Mouse (Mus musculus): ENCODE measurements around the gene Palld.

Gene Palld

DNA sequence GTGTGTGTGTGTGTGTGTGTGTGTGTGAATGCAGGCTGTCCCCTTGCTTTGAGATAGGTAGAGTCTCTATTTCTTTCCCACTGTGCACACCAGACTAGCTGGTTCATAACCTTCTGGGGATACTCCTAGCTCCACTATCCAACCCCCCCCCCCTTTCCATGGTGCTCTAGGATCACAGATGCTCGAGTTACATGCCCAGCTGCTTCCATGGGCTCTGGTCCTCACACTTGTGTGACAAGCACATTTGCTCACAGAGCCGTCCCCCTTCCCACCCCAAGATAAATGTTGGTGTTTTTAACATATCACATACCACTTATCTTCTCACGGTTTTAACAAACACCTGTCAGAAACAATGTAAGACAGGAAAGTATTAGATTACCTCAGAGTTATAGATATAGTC is 131.2 kb downstream of the Palld start:
- no peak for DNase-seq

- DNase-seq = no peak
Measured at GRCm38 (mm10) chr8:61769340-61769879, 133.1 kb downstream of the Palld start.

DNA sequence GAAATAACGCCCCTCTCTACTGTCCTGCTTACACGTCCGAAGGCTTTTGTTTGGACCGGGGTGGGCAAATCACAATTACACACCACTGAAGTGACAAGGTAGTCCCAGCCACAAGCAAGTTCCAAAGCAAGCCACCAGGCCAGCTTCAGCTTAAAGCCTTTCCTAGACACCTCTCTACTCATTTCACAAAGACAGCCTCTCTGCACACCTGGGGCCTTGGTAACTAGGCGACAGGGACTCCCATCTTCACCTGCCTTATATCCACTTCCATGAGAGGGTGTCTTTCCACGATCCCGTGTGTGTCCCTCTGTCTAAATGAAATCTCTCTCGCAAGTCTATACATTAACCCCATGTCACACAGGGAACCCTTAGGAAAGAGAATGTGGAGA is 142.3 kb downstream of the Palld start:
- DNase-seq = no peak

DNA sequence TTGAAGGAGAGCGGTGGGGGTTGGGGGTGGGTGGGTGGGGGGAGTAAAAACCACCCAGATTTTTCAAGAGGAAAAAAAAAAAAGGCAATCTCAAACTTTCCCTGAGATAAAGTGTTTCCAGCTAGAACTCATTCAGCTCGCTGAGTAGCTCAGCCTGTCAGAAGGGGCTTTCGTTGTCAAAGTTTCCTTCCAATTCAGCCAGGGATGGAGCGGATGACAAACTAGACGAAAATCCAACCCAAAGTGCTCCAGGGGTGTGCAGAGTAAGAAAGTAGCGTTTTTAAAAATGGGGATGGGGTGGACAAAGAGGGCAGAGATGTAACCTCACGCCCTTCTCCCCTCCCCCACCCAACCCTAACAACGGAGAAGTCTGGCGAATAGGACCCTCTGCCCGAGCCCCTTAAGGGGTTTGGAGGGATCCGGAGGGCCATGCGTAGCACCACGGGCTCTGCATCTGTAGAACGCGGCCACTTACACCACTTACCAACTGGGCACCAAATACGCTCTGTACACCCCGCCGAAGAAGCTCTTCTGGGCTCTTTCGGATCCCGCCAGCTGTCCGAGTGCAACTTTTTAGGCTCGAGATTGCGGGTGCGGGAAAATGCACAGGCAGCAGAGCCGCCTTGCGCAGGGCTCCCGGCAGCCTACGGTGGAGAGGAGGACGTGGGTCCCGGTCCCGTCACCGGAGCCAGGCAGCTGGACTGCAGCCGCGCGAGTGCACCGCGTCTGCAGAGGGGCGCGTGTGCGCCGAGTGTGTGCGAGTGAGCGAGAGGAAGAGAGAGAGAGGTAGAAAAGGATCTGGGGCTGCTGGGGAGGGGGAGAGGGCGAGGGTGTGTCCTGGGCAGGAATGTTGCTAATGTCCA is 142.9 kb downstream of the Palld start:
- DNase-seq = no peak

GRCm38 (mm10) chr8:61758686-61759326 is 143.7 kb downstream of the Palld start:
- no peak for DNase-seq

DNA sequence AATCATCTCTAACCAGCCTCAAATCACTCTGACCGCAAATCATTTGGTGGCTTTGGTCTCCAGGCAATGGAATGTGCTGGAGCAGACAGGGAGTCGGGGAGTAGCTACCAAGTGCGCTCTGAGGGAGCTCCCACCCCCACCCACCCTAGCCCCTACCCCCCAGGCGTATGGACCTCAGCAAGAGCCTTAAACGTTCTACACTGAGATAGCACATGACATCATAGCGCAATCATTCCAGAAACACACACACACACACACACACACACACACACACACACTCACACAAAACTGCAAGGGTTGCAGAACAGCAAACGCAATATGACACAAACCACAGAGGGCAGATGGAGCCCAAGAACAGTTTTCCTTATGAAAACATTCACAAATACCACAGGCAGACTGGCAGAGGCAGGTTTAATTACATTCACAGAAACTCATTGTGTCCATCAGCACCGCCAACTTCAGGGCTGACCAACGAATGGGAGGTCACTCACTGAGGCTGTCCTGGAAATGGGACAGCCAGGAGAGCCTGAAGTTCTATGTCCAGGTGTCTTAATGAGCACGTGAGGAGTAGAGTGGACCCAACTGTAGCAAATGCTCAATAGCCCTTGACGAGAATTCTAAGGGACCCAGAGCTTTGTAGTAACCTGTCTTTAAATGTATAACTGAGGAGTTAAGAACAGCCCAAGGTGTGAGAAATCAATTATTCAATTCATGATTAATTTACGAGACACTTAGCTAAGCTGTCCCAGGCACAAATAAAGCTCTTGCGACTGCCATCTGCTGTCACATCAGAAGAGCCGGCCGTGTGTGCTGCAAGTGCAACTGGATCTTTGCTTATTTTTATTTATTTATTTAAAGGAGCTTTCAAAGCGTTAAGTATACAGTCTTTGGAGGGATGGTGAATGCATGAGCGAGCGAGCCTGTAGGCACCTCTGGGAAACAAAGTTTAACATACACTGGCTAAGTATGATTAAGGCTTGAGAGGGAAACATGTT is 145.2 kb downstream of the Palld start:
- no peak for DNase-seq

- no peak for DNase-seq
Measured at GRCm38 (mm10) chr8:61755186-61755585, 147.3 kb downstream of the Palld start.

DNA sequence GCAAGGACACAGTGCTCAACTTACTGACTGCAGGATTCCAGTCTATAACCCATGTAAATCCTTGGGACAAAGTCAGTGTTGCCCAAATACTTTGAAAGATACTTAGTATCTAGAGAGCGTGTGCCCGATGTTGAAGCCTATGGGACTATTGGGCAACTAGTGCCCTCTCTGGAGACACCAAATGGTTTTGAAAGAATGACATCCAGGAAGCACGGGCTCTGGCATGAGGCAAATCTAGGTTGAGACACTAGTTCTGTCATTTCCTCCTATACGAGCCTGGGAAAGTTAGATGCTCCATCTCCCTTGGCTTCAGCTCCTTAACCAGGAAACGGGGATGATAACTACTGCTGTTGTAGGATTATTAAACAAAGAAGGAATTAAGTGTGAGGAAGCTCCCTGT is 155.4 kb downstream of the Palld start:
- no peak for DNase-seq

DNA sequence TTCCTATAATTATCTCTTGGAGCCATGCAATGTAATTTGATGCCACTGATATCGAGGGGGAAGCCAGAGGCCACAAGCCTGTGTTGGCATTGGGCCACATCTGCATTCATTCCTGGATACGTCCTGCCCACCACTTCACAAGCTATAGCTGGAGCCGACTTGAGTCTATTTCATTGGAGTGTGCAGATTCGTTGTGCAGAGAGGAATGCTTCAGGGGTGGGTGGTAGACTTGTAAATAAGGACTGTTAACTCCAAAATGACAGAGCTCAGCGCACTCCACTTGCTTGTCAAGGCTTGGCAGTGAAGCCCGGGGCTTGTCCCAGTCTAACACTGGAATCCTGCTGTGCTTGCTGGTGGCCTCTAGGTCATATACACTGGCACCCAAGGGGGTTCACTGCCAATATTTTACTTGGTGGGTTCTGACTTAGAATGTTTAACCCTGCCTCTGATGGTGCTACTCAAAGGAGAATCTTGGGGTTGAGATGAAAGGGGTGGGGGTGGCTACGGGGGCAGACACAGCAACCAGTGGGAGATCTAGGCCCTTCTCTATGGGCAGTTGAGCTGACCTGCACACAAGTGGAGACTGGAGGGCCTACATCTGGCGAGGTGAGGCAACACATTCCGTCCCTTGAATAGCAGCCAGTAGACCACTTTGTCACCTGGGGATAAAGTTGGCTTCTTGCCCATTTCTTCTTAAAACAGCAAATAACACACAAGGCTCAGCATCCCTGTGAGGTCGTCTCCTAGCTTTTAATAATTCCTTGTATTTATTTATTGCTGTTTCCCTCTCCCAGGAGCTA is 157.1 kb downstream of the Palld start:
- no peak for DNase-seq

GRCm38 (mm10) chr8:61743764-61744562 is 158.5 kb downstream of the Palld start:
- no peak for DNase-seq

DNA sequence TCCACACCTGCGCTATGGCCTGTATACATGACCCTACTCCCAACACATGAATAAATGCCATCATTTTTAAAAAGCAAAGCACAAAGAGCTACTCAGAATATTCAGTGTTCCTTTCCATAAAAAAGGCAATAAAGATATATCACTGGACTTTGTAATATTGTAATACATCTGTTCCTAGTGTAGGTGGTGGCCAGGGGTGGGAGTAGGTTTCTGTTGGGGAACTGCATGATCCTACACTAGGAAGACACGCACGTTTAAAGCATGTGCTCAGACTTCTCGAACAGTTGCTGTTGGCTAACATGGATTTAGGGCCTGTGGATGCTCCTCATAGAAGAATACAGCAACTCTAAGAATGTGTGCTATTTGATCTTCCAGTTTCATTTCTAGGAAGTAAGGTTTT is 165.0 kb downstream of the Palld start:
- DNase-seq = no peak

GRCm38 (mm10) chr8:61736739-61737243 is 165.7 kb downstream of the Palld start:
- no peak for DNase-seq

- no peak for DNase-seq
Measured at GRCm38 (mm10) chr8:61736117-61736516, 166.4 kb downstream of the Palld start.

GRCm38 (mm10) chr8:61734164-61734563 is 168.3 kb downstream of the Palld start:
- DNase-seq = no peak

DNA sequence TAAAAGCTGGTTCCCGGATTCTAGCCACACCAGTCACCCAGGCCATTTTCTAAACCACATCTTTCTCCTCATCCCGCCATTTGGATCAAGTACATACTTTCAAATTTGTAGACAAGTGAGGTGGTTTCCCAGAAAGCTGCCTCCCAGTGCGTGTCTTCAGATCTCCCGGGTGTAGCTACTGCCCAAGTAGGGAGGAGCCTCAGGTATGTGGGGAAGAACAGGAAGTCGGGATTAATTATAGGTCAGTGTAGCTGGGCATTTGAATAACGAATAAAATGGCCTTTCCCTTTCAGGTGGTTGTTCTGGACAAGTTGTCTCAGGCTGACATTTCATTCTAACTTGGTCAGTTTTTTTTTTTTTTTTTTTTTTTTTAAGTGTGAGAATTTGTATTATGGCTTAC is 170.3 kb downstream of the Palld start:
- no peak for DNase-seq

- DNase-seq = no peak
Measured at GRCm38 (mm10) chr8:61731306-61732088, 171.0 kb downstream of the Palld start.

- no peak for DNase-seq
Measured at GRCm38 (mm10) chr8:61730669-61731068, 171.8 kb downstream of the Palld start.

GRCm38 (mm10) chr8:61725306-61726017 is 177.0 kb downstream of the Palld start:
- no peak for DNase-seq

- DNase-seq = no peak
Measured at GRCm38 (mm10) chr8:61722226-61722625, 180.3 kb downstream of the Palld start.

Data from kidney, adult 11 months (tissue).